Mouse (Mus musculus): ENCODE measurements around the gene Dlg2. TPM values are rescaled to one million over a fixed set of nuclear protein-coding genes. Genes with fewer than 3 reads are reported as not detected.

Gene Dlg2
- polyA plus RNA-seq, 1 experiment from 2014 or later, result 0.87 TPM

GRCm38 (mm10) chr7:91919099-91919498 is 1442.6 kb downstream of the Dlg2 start:
- no peak overlapping the region for H3K4me3 ChIP-seq (replicated peaks; ENCODE audit: low read depth, low read length)
- 81% methylated on average over 3 of the region's 3 CpGs for WGBS
- ATAC-seq (replicated peaks; ENCODE audit: low FRiP score, low read depth), result no peak

GRCm38 (mm10) chr7:91919738-91920137 is 1443.3 kb downstream of the Dlg2 start:
- Histone ChIP-seq H3K27ac (no peak overlapping the region), H3K4me3 (replicated peaks; ENCODE audit: low read depth, low read length) (no peak overlapping the region), H3K9ac (ENCODE audit: low read depth, low read length) (no peak overlapping the region), H3K36me3 (ENCODE audit: insufficient read depth, low read length) (no peaks in the 10 kb centered on the region), H3K9me3 (replicated peaks; ENCODE audit: low read length) (no peaks in the 10 kb centered on the region), H3K4me1 (replicated peaks; ENCODE audit: insufficient read depth, low read length) (no peaks in the 10 kb centered on the region), H3K27me3 (ENCODE audit: insufficient read depth, low read length) (no peaks in the 10 kb centered on the region), H3K4me2 (ENCODE audit: low read length) (no peak overlapping the region)
- ATAC-seq (replicated peaks; ENCODE audit: low FRiP score, low read depth), result no peak
- no peak for DNase-seq (ENCODE audit: low spot score)
- WGBS, result 70% methylated on average over 3 of the region's 3 CpGs
- no peak for TF ChIP-seq CTCF (IDR thresholded peaks at IDR 0.05; ENCODE audit: low read depth)

More at GRCm38 (mm10) chr7:91919099-91919498, 1442.6 kb downstream of the Dlg2 start:
- no peak overlapping the region for H3K27ac ChIP-seq
- no peaks in the 10 kb centered on the region for H3K36me3 ChIP-seq (ENCODE audit: insufficient read depth, low read length)
- H3K4me2 ChIP-seq (ENCODE audit: low read length), result no peak overlapping the region
- DNase-seq (ENCODE audit: low spot score), result no peak
- no peaks in the 10 kb centered on the region for H3K4me1 ChIP-seq (replicated peaks; ENCODE audit: insufficient read depth, low read length)
- TF ChIP-seq CTCF (IDR thresholded peaks at IDR 0.05; ENCODE audit: low read depth), result no peak
- H3K27me3 ChIP-seq (ENCODE audit: insufficient read depth, low read length), result no peaks in the 10 kb centered on the region
- H3K9ac ChIP-seq (ENCODE audit: low read depth, low read length), result no peak overlapping the region
- no peaks in the 10 kb centered on the region for H3K9me3 ChIP-seq (replicated peaks; ENCODE audit: low read length)

GRCm38 (mm10) chr7:91934881-91935597 is 1458.6 kb downstream of the Dlg2 start:
- H3K4me1 ChIP-seq (replicated peaks; ENCODE audit: insufficient read depth, low read length), result no peaks in the 10 kb centered on the region
- H3K27ac ChIP-seq, result no peak overlapping the region
- 71% methylated on average over 12 of the region's 12 CpGs for WGBS
- no peaks in the 10 kb centered on the region for H3K36me3 ChIP-seq (ENCODE audit: insufficient read depth, low read length)
- no peaks in the 10 kb centered on the region for H3K9me3 ChIP-seq (replicated peaks; ENCODE audit: low read length)
- TF ChIP-seq CTCF (IDR thresholded peaks at IDR 0.05; ENCODE audit: low read depth), result no peak
- no peak overlapping the region for H3K9ac ChIP-seq (ENCODE audit: low read depth, low read length)
- no peak overlapping the region for H3K4me2 ChIP-seq (ENCODE audit: low read length)
- ATAC-seq (replicated peaks; ENCODE audit: low FRiP score, low read depth), result no peak
- no peak for DNase-seq (ENCODE audit: low spot score)
- H3K4me3 ChIP-seq (replicated peaks; ENCODE audit: low read depth, low read length), result no peak overlapping the region
- no peaks in the 10 kb centered on the region for H3K27me3 ChIP-seq (ENCODE audit: insufficient read depth, low read length)

GRCm38 (mm10) chr7:91936193-91936592 is 1459.7 kb downstream of the Dlg2 start:
- WGBS, result 74% methylated on average over 2 of the region's 2 CpGs
- no peaks in the 10 kb centered on the region for H3K36me3 ChIP-seq (ENCODE audit: insufficient read depth, low read length)
- no peaks in the 10 kb centered on the region for H3K4me1 ChIP-seq (replicated peaks; ENCODE audit: insufficient read depth, low read length)
- TF ChIP-seq CTCF (IDR thresholded peaks at IDR 0.05; ENCODE audit: low read depth), result no peak
- no peak overlapping the region for H3K9ac ChIP-seq (ENCODE audit: low read depth, low read length)
- H3K27ac ChIP-seq, result no peak overlapping the region
- no peak overlapping the region for H3K4me3 ChIP-seq (replicated peaks; ENCODE audit: low read depth, low read length)
- DNase-seq (ENCODE audit: low spot score), result no peak
- H3K27me3 ChIP-seq (ENCODE audit: insufficient read depth, low read length), result no peaks in the 10 kb centered on the region
- H3K4me2 ChIP-seq (ENCODE audit: low read length), result no peak overlapping the region
- no peaks in the 10 kb centered on the region for H3K9me3 ChIP-seq (replicated peaks; ENCODE audit: low read length)
- ATAC-seq (replicated peaks; ENCODE audit: low FRiP score, low read depth), result no peak

GRCm38 (mm10) chr7:91943224-91943623 is 1466.8 kb downstream of the Dlg2 start:
- WGBS, result 83% methylated on average over 1 of the region's 1 CpGs
- DNase-seq (ENCODE audit: low spot score) (no peak), ATAC-seq (replicated peaks; ENCODE audit: low FRiP score, low read depth) (no peak)
- Histone ChIP-seq H3K36me3 (ENCODE audit: insufficient read depth, low read length) (no peaks in the 10 kb centered on the region), H3K9me3 (replicated peaks; ENCODE audit: low read length) (no peaks in the 10 kb centered on the region), H3K27ac (no peak overlapping the region), H3K4me1 (replicated peaks; ENCODE audit: insufficient read depth, low read length) (no peaks in the 10 kb centered on the region), H3K27me3 (ENCODE audit: insufficient read depth, low read length) (no peaks in the 10 kb centered on the region), H3K9ac (ENCODE audit: low read depth, low read length) (no peak overlapping the region), H3K4me3 (replicated peaks; ENCODE audit: low read depth, low read length) (no peak overlapping the region), H3K4me2 (ENCODE audit: low read length) (no peak overlapping the region)
- TF ChIP-seq CTCF (IDR thresholded peaks at IDR 0.05; ENCODE audit: low read depth), result no peak

GRCm38 (mm10) chr7:91955584-91955983 is 1479.1 kb downstream of the Dlg2 start:
- H3K36me3 ChIP-seq (ENCODE audit: insufficient read depth, low read length), result no peaks in the 10 kb centered on the region
- 97% methylated on average over 1 of the region's 1 CpGs for WGBS
- TF ChIP-seq CTCF (IDR thresholded peaks at IDR 0.05; ENCODE audit: low read depth), result no peak
- no peak overlapping the region for H3K9ac ChIP-seq (ENCODE audit: low read depth, low read length)
- no peaks in the 10 kb centered on the region for H3K4me1 ChIP-seq (replicated peaks; ENCODE audit: insufficient read depth, low read length)
- no peaks in the 10 kb centered on the region for H3K9me3 ChIP-seq (replicated peaks; ENCODE audit: low read length)
- no peak overlapping the region for H3K4me3 ChIP-seq (replicated peaks; ENCODE audit: low read depth, low read length)
- no peak overlapping the region for H3K4me2 ChIP-seq (ENCODE audit: low read length)
- DNase-seq (ENCODE audit: low spot score) (no peak), ATAC-seq (replicated peaks; ENCODE audit: low FRiP score, low read depth) (no peak)
- no peaks in the 10 kb centered on the region for H3K27me3 ChIP-seq (ENCODE audit: insufficient read depth, low read length)
- no peak overlapping the region for H3K27ac ChIP-seq

GRCm38 (mm10) chr7:91962956-91963355 is 1486.5 kb downstream of the Dlg2 start:
- ATAC-seq (replicated peaks; ENCODE audit: low FRiP score, low read depth), result no peak
- Histone ChIP-seq H3K27me3 (ENCODE audit: insufficient read depth, low read length) (no peaks in the 10 kb centered on the region), H3K9me3 (replicated peaks; ENCODE audit: low read length) (no peaks in the 10 kb centered on the region), H3K4me1 (replicated peaks; ENCODE audit: insufficient read depth, low read length) (no peaks in the 10 kb centered on the region), H3K27ac (no peak overlapping the region), H3K36me3 (ENCODE audit: insufficient read depth, low read length) (no peaks in the 10 kb centered on the region), H3K4me3 (replicated peaks; ENCODE audit: low read depth, low read length) (no peak overlapping the region), H3K4me2 (ENCODE audit: low read length) (no peak overlapping the region), H3K9ac (ENCODE audit: low read depth, low read length) (no peak overlapping the region)
- DNase-seq (ENCODE audit: low spot score), result no peak
- 89% methylated on average over 2 of the region's 2 CpGs for WGBS
- TF ChIP-seq CTCF (IDR thresholded peaks at IDR 0.05; ENCODE audit: low read depth), result no peak
